Mouse (Mus musculus): Measurements from ENCODE around the gene Mtmr3. TPM values are rescaled to one million over a fixed set of nuclear protein-coding genes. Genes with fewer than 3 reads are reported as not detected.
"Not testable (repeated sequence)": the region's sequence is repeated elsewhere in the genome, so short reads cannot be mapped to it uniquely, and the experiment has no call there.

Mtmr3 gene
- polyA plus RNA-seq, 1 experiment from 2014 or later = 27.1 TPM

- H3K27me3 ChIP-seq (ENCODE audit: insufficient read depth, low read length); H3K9me3 ChIP-seq (ENCODE audit: low read length); H3K4me2 ChIP-seq (replicated peaks; ENCODE audit: low read depth, low read length); H3K36me3 ChIP-seq (ENCODE audit: insufficient read depth, low read length); H3K4me3 ChIP-seq (ENCODE audit: low read length); H3K9ac ChIP-seq (replicated peaks; ENCODE audit: low read length); H3K4me1 ChIP-seq (ENCODE audit: insufficient read depth, low read length); ATAC-seq (ENCODE audit: low FRiP score, low TSS enrichment); H3K27ac ChIP-seq (ENCODE audit: low read length): not testable (repeated sequence)
- 87% methylated on average over 2 of the region's 2 CpGs for WGBS
Observed at GRCm38 (mm10) chr11:4576090-4576732, 18.5 kb downstream of the Mtmr3 start.

- 73% methylated on average over 4 of the region's 4 CpGs for WGBS
- H3K36me3 ChIP-seq (ENCODE audit: insufficient read depth, low read length) = no peaks in the 10 kb centered on the region
- ATAC-seq (ENCODE audit: low FRiP score, low TSS enrichment) = no peak
- H3K4me2 ChIP-seq (replicated peaks; ENCODE audit: low read depth, low read length) = no peak overlapping the region
- H3K9me3 ChIP-seq (ENCODE audit: low read length) = no peaks in the 10 kb centered on the region
- H3K27ac ChIP-seq (ENCODE audit: low read length) = no peak overlapping the region
- 0 out of 2 replicates have a peak, but pooled peaks cover 3% of the 10 kb centered on the region for H3K4me1 ChIP-seq (ENCODE audit: insufficient read depth, low read length)
- no peaks in the 10 kb centered on the region for H3K27me3 ChIP-seq (ENCODE audit: insufficient read depth, low read length)
- no peak overlapping the region for H3K4me3 ChIP-seq (ENCODE audit: low read length)
- no peak overlapping the region for H3K9ac ChIP-seq (replicated peaks; ENCODE audit: low read length)
Observed at GRCm38 (mm10) chr11:4571491-4571901, 23.2 kb downstream of the Mtmr3 start.

- Histone ChIP-seq H3K9ac (replicated peaks; ENCODE audit: low read length) (no peak overlapping the region), H3K36me3 (ENCODE audit: insufficient read depth, low read length) (no peaks in the 10 kb centered on the region), H3K4me2 (replicated peaks; ENCODE audit: low read depth, low read length) (no peak overlapping the region), H3K9me3 (ENCODE audit: low read length) (no peaks in the 10 kb centered on the region), H3K27me3 (ENCODE audit: insufficient read depth, low read length) (no peaks in the 10 kb centered on the region), H3K27ac (ENCODE audit: low read length) (no peak overlapping the region), H3K4me1 (ENCODE audit: insufficient read depth, low read length) (no peaks in the 10 kb centered on the region), H3K4me3 (ENCODE audit: low read length) (no peak overlapping the region)
- 93% methylated on average over 6 of the region's 6 CpGs for WGBS
- no peak for ATAC-seq (ENCODE audit: low FRiP score, low TSS enrichment)
Observed at GRCm38 (mm10) chr11:4566333-4566732, 28.3 kb downstream of the Mtmr3 start.

- Histone ChIP-seq H3K4me2 (replicated peaks; ENCODE audit: low read depth, low read length) (no peak overlapping the region), H3K36me3 (ENCODE audit: insufficient read depth, low read length) (no peaks in the 10 kb centered on the region), H3K9ac (replicated peaks; ENCODE audit: low read length) (no peak overlapping the region), H3K9me3 (ENCODE audit: low read length) (no peaks in the 10 kb centered on the region), H3K4me1 (ENCODE audit: insufficient read depth, low read length) (no peaks in the 10 kb centered on the region), H3K27ac (ENCODE audit: low read length) (no peak overlapping the region), H3K4me3 (ENCODE audit: low read length) (no peak overlapping the region), H3K27me3 (ENCODE audit: insufficient read depth, low read length) (no peaks in the 10 kb centered on the region)
- ATAC-seq (ENCODE audit: low FRiP score, low TSS enrichment) = no peak
- 89% methylated on average over 2 of the region's 2 CpGs for WGBS
Observed at GRCm38 (mm10) chr11:4565545-4565944, 29.1 kb downstream of the Mtmr3 start.

GRCm38 (mm10) chr11:4553274-4554063 is 41.2 kb downstream of the Mtmr3 start:
- Histone ChIP-seq H3K4me1 (ENCODE audit: insufficient read depth, low read length) (0 out of 2 replicates have a peak, but pooled peaks cover 2% of the 10 kb centered on the region), H3K9me3 (ENCODE audit: low read length) (no peaks in the 10 kb centered on the region), H3K9ac (replicated peaks; ENCODE audit: low read length) (no peak overlapping the region), H3K4me2 (replicated peaks; ENCODE audit: low read depth, low read length) (no peak overlapping the region), H3K27me3 (ENCODE audit: insufficient read depth, low read length) (no peaks in the 10 kb centered on the region), H3K27ac (ENCODE audit: low read length) (no peak overlapping the region), H3K4me3 (ENCODE audit: low read length) (no peak overlapping the region), H3K36me3 (ENCODE audit: insufficient read depth, low read length) (no peaks in the 10 kb centered on the region)
- no peak for ATAC-seq (ENCODE audit: low FRiP score, low TSS enrichment)
- WGBS = 92% methylated on average over 2 of the region's 2 CpGs

- no peaks in the 10 kb centered on the region for H3K36me3 ChIP-seq (ENCODE audit: insufficient read depth, low read length)
- 81% methylated on average over 4 of the region's 4 CpGs for WGBS
- no peak overlapping the region for H3K9ac ChIP-seq (replicated peaks; ENCODE audit: low read length)
- H3K9me3 ChIP-seq (ENCODE audit: low read length) = no peaks in the 10 kb centered on the region
- H3K4me3 ChIP-seq (ENCODE audit: low read length) = no peak overlapping the region
- H3K27me3 ChIP-seq (ENCODE audit: insufficient read depth, low read length) = no peaks in the 10 kb centered on the region
- H3K27ac ChIP-seq (ENCODE audit: low read length) = no peak overlapping the region
- H3K4me1 ChIP-seq (ENCODE audit: insufficient read depth, low read length) = 0 out of 2 replicates have a peak, but pooled peaks cover 2% of the 10 kb centered on the region
- no peak for ATAC-seq (ENCODE audit: low FRiP score, low TSS enrichment)
- H3K4me2 ChIP-seq (replicated peaks; ENCODE audit: low read depth, low read length) = no peak overlapping the region
Observed at GRCm38 (mm10) chr11:4547569-4547968, 47.1 kb downstream of the Mtmr3 start.

- H3K4me2 ChIP-seq (replicated peaks; ENCODE audit: low read depth, low read length) = no peak overlapping the region
- 0 out of 2 replicates have a peak, but pooled peaks cover 2% of the 10 kb centered on the region for H3K4me1 ChIP-seq (ENCODE audit: insufficient read depth, low read length)
- no peak overlapping the region for H3K27ac ChIP-seq (ENCODE audit: low read length)
- H3K4me3 ChIP-seq (ENCODE audit: low read length) = no peak overlapping the region
- H3K36me3 ChIP-seq (ENCODE audit: insufficient read depth, low read length) = no peaks in the 10 kb centered on the region
- H3K27me3 ChIP-seq (ENCODE audit: insufficient read depth, low read length) = no peaks in the 10 kb centered on the region
- no peak overlapping the region for H3K9ac ChIP-seq (replicated peaks; ENCODE audit: low read length)
- 81% methylated on average over 3 of the region's 3 CpGs for WGBS
- ATAC-seq (ENCODE audit: low FRiP score, low TSS enrichment) = no peak
- H3K9me3 ChIP-seq (ENCODE audit: low read length) = no peaks in the 10 kb centered on the region
Observed at GRCm38 (mm10) chr11:4545976-4546375, 48.7 kb downstream of the Mtmr3 start.

GRCm38 (mm10) chr11:4545401-4545800 is 49.3 kb downstream of the Mtmr3 start:
- no peak overlapping the region for H3K4me3 ChIP-seq (ENCODE audit: low read length)
- ATAC-seq (ENCODE audit: low FRiP score, low TSS enrichment) = no peak
- WGBS = 65% methylated on average over 4 of the region's 4 CpGs
- no peaks in the 10 kb centered on the region for H3K36me3 ChIP-seq (ENCODE audit: insufficient read depth, low read length)
- no peak overlapping the region for H3K4me2 ChIP-seq (replicated peaks; ENCODE audit: low read depth, low read length)
- no peaks in the 10 kb centered on the region for H3K9me3 ChIP-seq (ENCODE audit: low read length)
- H3K4me1 ChIP-seq (ENCODE audit: insufficient read depth, low read length) = 0 out of 2 replicates have a peak, but pooled peaks cover 2% of the 10 kb centered on the region
- no peak overlapping the region for H3K27ac ChIP-seq (ENCODE audit: low read length)
- H3K27me3 ChIP-seq (ENCODE audit: insufficient read depth, low read length) = no peaks in the 10 kb centered on the region
- no peak overlapping the region for H3K9ac ChIP-seq (replicated peaks; ENCODE audit: low read length)

- not testable (repeated sequence) for ATAC-seq (ENCODE audit: low FRiP score, low TSS enrichment); H3K4me2 ChIP-seq (replicated peaks; ENCODE audit: low read depth, low read length); H3K9ac ChIP-seq (replicated peaks; ENCODE audit: low read length); H3K27me3 ChIP-seq (ENCODE audit: insufficient read depth, low read length); H3K9me3 ChIP-seq (ENCODE audit: low read length); H3K4me1 ChIP-seq (ENCODE audit: insufficient read depth, low read length); H3K4me3 ChIP-seq (ENCODE audit: low read length); H3K27ac ChIP-seq (ENCODE audit: low read length); H3K36me3 ChIP-seq (ENCODE audit: insufficient read depth, low read length)
- WGBS = 83% methylated on average over 1 of the region's 1 CpGs
Observed at GRCm38 (mm10) chr11:4544627-4544921, 50.1 kb downstream of the Mtmr3 start.

All from kidney, embryonic 16.5 days (tissue).